Comparison of ENCODE assay signal across 16 mouse cellular contexts in genomic region chr2:129614482-129615185, GRCm38 (mm10).
"Had no signal": no experiment of that assay in that cellular context is flagged by ENCODE, and none has a peak within 500 bp of the region (broad histone marks: within the 10 kb centered on the region; RNA-seq: fewer than 3 reads in every experiment).

No protein-coding gene starts in this region.

- H3K27ac ChIP-seq: limb, embryonic 10.5 days; limb, embryonic 13.5 days; liver, embryonic 12.5 days; liver, embryonic 15.5 days; midbrain, embryonic 12.5 days; neural tube, embryonic 13.5 days; stomach, embryonic 15.5 days had no signal

- H3K9me3 ChIP-seq: limb, embryonic 10.5 days; limb, embryonic 13.5 days; liver, embryonic 12.5 days; liver, embryonic 15.5 days; midbrain, embryonic 12.5 days; neural tube, embryonic 13.5 days; stomach, embryonic 15.5 days had no signal

- H3K27me3 ChIP-seq: limb, embryonic 13.5 days; liver, embryonic 12.5 days; liver, embryonic 15.5 days; midbrain, embryonic 12.5 days; neural tube, embryonic 13.5 days; stomach, embryonic 15.5 days had no signal

- DNase-seq: liver; lung, adult 18-20 months; lung, postnatal 14 days; retina, postnatal 1 day; right cerebral cortex, postnatal 25 days; thymus, postnatal 25 days had no signal

- ATAC-seq: intestine, postnatal 0 days; liver, embryonic 12.5 days; midbrain, embryonic 16.5 days had no signal

- H3K4me3 ChIP-seq: limb, embryonic 10.5 days; limb, embryonic 13.5 days; liver, embryonic 12.5 days; liver, embryonic 15.5 days; midbrain, embryonic 12.5 days; myocyte; neural tube, embryonic 13.5 days; stomach, embryonic 15.5 days had no signal

- H3K4me2 ChIP-seq: limb, embryonic 13.5 days; liver, embryonic 12.5 days; liver, embryonic 15.5 days; midbrain, embryonic 12.5 days; neural tube, embryonic 13.5 days; stomach, embryonic 15.5 days had no signal

- H3K4me1 ChIP-seq: limb, embryonic 13.5 days; liver, embryonic 12.5 days; liver, embryonic 15.5 days; midbrain, embryonic 12.5 days; neural tube, embryonic 13.5 days; stomach, embryonic 15.5 days had no signal

- H3K9ac ChIP-seq: limb, embryonic 13.5 days; liver, embryonic 12.5 days; liver, embryonic 15.5 days; midbrain, embryonic 12.5 days; neural tube, embryonic 13.5 days; stomach, embryonic 15.5 days had no signal
